Mouse (Mus musculus) heart, adult 10 weeks (tissue): ENCODE results near the gene 2810004N23Rik. TPM values are rescaled to one million over a fixed set of nuclear protein-coding genes. Genes with fewer than 3 reads are reported as not detected.

Source experiments
- polyA plus RNA-seq: library from polyadenylated mRNA; stranded (reverse); fragments of 350-450 nt; fragmentation: Illumina TruSeq; extraction: RNeasy Lipid Tissue Mini Kit (QIAGEN cat#74804); gene quantifications from one replicate; pipeline ENCODE4 v1.2.3, GENCODE M21; 2014; ENCODE audit warnings: low read depth, low replicate concordance

Gene 2810004N23Rik
- polyA plus RNA-seq, result 72.8 TPM

GRCm38 (mm10) chr8:124862321-124863162, at the start of gene 2810004N23Rik, which contains the start of gene Gnpat:
Gene 2810004N23Rik, minus strand, starts transcription at chr8:124863120.
Gene Gnpat, plus strand, starts transcription at chr8:124863033.

GRCm38 (mm10) chr8:124897386-124898250, 34.7 kb upstream of the 2810004N23Rik start, which contains the start of the genes Exoc8 and Sprtn:
Gene Exoc8, minus strand, starts transcription at chr8:124897705.
Gene Sprtn, plus strand, starts transcription at chr8:124897886.

GRCm38 (mm10) chr8:124792708-124793107, 70.2 kb downstream of the 2810004N23Rik start, which contains the start of gene Trim67:
Gene Trim67, plus strand, starts transcription at chr8:124793092.

Other genes starting within 250 kb of the 2810004N23Rik start
- 46.7 TPM for gene 2310022B05Rik, start 199.8 kb downstream of the 2810004N23Rik start, polyA plus RNA-seq
- 16.0 TPM for gene Ttc13, start 141.1 kb downstream of the 2810004N23Rik start, polyA plus RNA-seq
- 8.5 TPM for gene Arv1, start 141.0 kb downstream of the 2810004N23Rik start, polyA plus RNA-seq
- 1.9 TPM for gene Fam89a, start 111.3 kb downstream of the 2810004N23Rik start, polyA plus RNA-seq
- 1.1 TPM for gene Trim67, start 70.0 kb downstream of the 2810004N23Rik start, polyA plus RNA-seq
- gene Gnpat, start 87 bp downstream of the 2810004N23Rik start, polyA plus RNA-seq, result 230 TPM
- 9.3 TPM for gene Exoc8, start 34.6 kb upstream of the 2810004N23Rik start, polyA plus RNA-seq
- gene Sprtn, start 34.8 kb upstream of the 2810004N23Rik start, polyA plus RNA-seq, result 13.0 TPM
- 268 TPM for gene Egln1, start 86.2 kb upstream of the 2810004N23Rik start, polyA plus RNA-seq
- gene Tsnax, start 149.9 kb upstream of the 2810004N23Rik start, polyA plus RNA-seq, result 74.2 TPM
- gene Disc1, start 191.1 kb upstream of the 2810004N23Rik start, polyA plus RNA-seq, result 1.4 TPM